Mouse (Mus musculus): ENCODE measurements at regions not wholly inside any gene's neighbourhood (a gene's known extent, or its start where the extent isn't known, plus 50 kb on each side); places are given as distances from the start of the nearest gene placed in this dataset.

GRCm38 (mm10) chr13:28531534-28531999 is 274.2 kb downstream of the Gm11361 start:
- DNase-seq (ENCODE audit: low read depth, low spot score) = no peak

DNA sequence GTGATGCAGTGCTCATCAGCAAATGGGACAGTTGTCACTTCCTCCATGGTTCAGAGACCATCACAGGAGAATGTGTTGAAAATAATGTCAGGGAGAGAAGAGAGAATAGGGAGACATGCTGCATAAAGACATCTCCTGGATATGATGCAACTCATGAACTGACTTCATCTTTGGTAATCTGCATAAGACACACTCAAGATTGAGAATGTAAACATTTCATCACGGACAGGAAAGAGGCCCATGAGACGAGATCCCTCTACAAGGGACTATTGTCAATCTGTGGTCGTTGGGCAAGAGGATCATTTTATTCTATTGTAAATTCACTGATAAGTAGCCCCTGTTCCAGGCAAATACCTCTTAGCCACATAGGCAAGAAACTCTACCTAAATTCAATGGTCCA is 273.6 kb downstream of the Gm11361 start:
- no peak for DNase-seq (ENCODE audit: low read depth, low spot score)

- DNase-seq (ENCODE audit: low read depth, low spot score) = no peak
Measured at GRCm38 (mm10) chr13:28528898-28529511, 271.7 kb downstream of the Gm11361 start.

DNA sequence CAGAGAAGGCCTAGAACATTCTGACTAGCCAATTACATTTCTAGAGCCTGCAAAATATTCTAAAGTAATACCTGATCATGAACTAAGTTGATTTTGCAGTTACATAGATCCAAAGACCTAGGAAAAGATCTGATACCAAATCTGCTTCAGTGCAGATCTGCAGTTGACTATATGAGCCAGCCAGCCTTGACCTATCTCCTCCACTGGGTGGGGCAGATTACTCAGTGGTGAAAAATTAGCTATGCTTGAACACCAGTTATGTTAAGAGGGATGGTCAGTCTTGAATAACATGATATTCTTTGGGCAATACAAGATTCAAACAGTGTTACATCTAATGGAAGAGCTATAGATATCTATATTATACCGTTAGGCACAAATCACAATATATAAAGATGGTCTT is 269.0 kb downstream of the Gm11361 start:
- no peak for DNase-seq (ENCODE audit: low read depth, low spot score)

DNA sequence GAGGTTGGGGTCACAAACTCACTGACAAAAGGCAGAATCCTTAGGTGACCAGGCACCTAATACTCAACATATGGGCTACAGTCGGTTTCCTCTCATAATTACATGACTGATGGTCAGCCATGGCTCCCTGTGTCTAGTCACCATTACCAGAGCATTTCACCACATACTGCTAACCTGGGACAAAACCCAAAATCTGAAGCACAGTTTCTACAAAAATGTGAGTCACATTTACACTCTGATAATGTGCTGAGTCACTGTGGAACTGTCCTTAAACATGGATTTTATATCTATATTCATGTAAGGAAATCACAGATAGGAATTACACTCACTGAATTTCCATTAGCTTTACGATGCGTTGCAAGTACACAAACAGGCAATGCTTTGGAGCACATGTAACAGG is 267.1 kb downstream of the Gm11361 start:
- DNase-seq (ENCODE audit: low read depth, low spot score) = no peak

GRCm38 (mm10) chr13:28520127-28520482 is 262.8 kb downstream of the Gm11361 start:
- no peak for DNase-seq (ENCODE audit: low read depth, low spot score)

GRCm38 (mm10) chr13:28519383-28520126 is 262.2 kb downstream of the Gm11361 start:
- DNase-seq (ENCODE audit: low read depth, low spot score) = no peak

DNA sequence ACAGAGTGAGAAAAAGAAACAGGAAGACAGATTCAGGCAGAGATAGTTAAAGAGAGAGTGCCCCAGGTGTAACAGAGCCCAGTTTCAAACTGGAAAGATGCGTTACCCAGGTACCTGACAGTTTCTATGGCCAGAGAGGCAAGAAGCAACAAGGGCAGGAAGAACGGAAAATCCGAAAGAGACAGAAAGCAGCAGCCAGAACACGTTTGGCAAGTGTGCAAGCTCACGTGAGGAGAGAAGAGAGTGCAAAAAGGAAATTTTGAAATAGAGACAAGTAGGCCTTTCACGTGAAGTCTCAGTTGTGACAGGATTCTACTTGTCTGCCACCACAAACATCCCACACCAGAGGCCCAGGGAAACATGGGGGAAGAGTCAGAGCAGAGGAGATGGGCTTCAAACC is 259.8 kb downstream of the Gm11361 start:
- DNase-seq (ENCODE audit: low read depth, low spot score) = no peak

GRCm38 (mm10) chr13:28516636-28517035 is 259.3 kb downstream of the Gm11361 start:
- DNase-seq (ENCODE audit: low read depth, low spot score) = no peak

GRCm38 (mm10) chr13:28514245-28514644 is 256.9 kb downstream of the Gm11361 start:
- DNase-seq (ENCODE audit: low read depth, low spot score) = no peak

- no peak for DNase-seq (ENCODE audit: low read depth, low spot score)
Measured at GRCm38 (mm10) chr13:28513336-28513735, 256.0 kb downstream of the Gm11361 start.

DNA sequence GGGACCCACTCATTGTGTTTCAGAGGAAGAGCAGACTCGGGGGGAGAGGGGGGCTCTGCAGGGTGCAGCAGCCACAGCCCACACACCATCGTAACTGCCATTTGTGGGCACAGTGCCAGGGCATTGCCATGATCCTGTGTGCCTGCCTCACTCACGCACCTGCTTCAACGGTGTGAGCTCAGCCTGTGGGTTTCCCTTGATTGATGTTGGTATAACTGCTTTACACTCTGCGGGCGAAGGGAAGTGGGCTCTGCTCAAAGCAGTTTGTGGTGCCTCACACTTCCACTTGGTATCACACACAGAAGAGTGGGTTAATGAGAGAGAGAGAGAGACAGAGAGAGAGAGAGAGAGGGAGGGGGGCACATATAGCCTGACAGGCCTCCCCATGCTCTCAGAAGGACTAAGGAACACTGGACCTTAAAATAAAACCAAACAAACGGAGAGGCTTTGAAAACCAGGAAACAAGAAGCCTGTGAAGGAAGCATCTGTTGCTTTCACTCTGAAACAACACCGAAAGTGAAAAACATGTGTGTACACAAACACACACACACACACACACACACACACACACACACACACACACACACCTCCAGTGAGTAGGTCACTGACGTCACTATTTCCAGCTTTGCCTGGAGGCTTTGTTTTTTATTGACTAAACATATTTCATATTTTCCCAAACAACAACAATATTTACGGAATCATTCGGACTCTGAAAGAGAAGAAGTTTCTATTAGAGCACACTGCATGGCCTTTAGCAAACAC is 255.4 kb downstream of the Gm11361 start:
- no peak for DNase-seq (ENCODE audit: low read depth, low spot score)

GRCm38 (mm10) chr13:28508184-28508583 is 250.9 kb downstream of the Gm11361 start:
- DNase-seq (ENCODE audit: low read depth, low spot score) = no peak

DNA sequence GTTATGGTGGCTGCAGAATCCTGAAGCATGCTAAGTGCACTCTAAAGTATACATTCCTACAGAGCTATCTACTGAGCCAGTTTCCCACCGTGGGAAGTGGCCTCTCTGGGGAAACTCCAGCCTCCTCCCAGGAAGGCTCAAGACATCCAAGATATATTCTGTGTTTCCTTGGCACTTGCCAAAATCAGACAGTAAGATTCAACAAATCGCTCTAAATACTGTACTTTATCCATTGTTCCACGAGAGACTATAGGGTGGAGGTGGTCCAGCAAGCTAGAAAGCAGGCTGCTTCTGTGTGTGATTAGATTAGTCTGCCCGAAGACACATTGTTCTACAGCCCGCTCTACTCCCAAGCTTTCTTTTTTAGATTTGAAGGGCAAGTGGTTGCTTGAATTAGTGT is 250.5 kb downstream of the Gm11361 start:
- no peak for DNase-seq (ENCODE audit: low read depth, low spot score)

DNA sequence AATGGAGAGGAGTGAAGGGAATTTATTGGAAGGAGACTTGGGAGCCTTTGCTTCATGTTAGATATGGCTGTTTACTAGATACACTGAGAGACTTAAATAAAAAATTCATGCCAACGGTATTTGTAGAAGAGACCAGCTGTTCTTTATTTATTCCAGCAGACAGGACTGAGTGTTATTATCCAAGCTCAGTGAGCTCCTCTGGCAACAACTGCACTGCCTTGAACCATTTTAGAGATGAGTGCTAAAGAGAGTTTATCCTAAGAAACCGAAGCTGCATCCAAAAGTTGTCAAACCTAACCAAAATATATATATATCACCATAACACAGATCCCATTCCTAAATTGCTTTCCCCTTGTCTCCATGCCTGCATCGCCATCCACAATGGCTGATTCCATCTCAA is 247.0 kb downstream of the Gm11361 start:
- DNase-seq (ENCODE audit: low read depth, low spot score) = no peak

GRCm38 (mm10) chr13:28502171-28502570 is 244.8 kb downstream of the Gm11361 start:
- no peak for DNase-seq (ENCODE audit: low read depth, low spot score)

DNA sequence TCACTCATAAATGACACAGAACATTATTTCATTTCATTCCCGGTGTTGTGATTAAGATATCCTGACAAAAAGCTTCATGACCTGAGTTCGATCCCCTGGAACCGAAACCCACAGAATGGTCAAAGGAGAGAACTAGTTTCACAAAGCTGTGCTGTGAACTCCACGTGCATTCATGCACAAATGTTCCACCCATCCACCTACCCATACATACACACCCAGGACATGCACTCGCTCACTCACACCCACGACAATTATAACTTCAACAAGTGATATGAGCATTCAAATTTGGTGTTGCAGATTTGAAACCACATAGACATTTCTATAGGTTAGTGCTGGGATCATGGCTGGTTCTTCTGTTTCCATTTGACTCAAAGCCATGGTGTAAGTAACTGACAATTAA is 243.4 kb downstream of the Gm11361 start:
- no peak for DNase-seq (ENCODE audit: low read depth, low spot score)

DNA sequence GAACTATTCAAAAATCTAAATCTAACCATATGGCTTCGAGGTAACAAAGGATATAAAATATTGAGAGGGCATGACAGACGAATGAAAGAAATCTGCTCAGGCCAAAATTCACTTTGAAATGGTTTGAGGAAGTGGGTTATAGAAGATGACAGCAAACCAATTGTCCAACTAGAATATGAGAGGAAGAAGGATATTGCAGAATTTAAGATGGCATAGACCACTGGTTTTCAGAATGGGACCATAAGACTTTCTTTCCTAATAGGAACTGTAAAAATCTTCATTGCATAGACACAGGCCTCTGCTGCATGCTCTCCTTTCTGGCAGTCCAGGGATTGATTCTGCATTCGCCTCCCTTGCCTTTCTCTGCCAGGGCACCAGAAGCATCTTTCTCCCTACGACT is 240.2 kb downstream of the Gm11361 start:
- no peak for DNase-seq (ENCODE audit: low read depth, low spot score)

- DNase-seq (ENCODE audit: low read depth, low spot score) = no peak
Measured at GRCm38 (mm10) chr13:28492015-28492414, 234.7 kb downstream of the Gm11361 start.

DNA sequence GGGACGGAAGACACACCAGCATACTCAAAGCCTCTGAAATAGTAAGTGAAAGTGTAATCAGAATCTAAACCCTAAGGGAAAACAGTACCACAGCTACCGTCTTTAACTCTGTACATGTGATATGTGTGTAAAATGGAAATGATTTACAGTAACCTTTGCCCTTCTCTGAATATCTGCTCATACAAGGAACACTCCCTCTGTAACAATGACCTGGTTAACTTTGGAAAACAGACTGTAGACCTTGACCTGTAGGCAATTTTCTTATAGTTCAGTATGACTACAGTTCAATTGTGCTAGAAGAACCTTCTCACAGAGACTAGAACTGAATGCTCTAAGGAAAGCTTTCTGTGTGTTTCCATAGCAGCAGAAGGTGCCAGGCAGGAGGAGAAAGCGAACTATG is 226.4 kb downstream of the Gm11361 start:
- DNase-seq (ENCODE audit: low read depth, low spot score) = peak; percentile 6

- peak; percentile 68 for DNase-seq (ENCODE audit: low read depth, low spot score)
Measured at GRCm38 (mm10) chr13:28481224-28481965, 224.1 kb downstream of the Gm11361 start.

GRCm38 (mm10) chr13:28466151-28466550 is 208.8 kb downstream of the Gm11361 start:
- no peak for DNase-seq (ENCODE audit: low read depth, low spot score)

All from mesoderm, embryonic 11.5 days (tissue).